ENCODE assay signal across 8 mouse cellular contexts in genomic region chr17:24454756-24455522, GRCm38 (mm10). TPM values are rescaled to one million over a fixed set of nuclear protein-coding genes. Genes with fewer than 3 reads are reported as not detected.
DNase-seq lines count a peak whose midpoint lies in the region; ATAC-seq and TF ChIP-seq lines count a peak whose summit lies in the region.

No protein-coding gene starts in this region.

- peak overlapping the region; percentile 83 for H3K9ac ChIP-seq in lung, postnatal 0 days (replicated peaks; ENCODE audit: low read depth)

- H3K4me2 ChIP-seq in lung, postnatal 0 days (replicated peaks; ENCODE audit: low read depth, low read length) = peak overlapping the region; percentile 64

- peak overlapping the region; percentile 95 for H3K27ac ChIP-seq in hindbrain, embryonic 10.5 days
- peak overlapping the region; percentile 96 for H3K27ac ChIP-seq in lung, postnatal 0 days (ENCODE audit: low read length)

- H3K4me3 ChIP-seq in hindbrain, embryonic 10.5 days = peak overlapping the region; percentile 92
- peak overlapping the region; percentile 83 for H3K4me3 ChIP-seq in lung, postnatal 0 days (ENCODE audit: low read depth, low read length)

- peaks cover 19% of the 10 kb centered on the region for H3K4me1 ChIP-seq in hindbrain, embryonic 10.5 days (replicated peaks)
- no peaks in the 10 kb centered on the region for H3K4me1 ChIP-seq in lung, postnatal 0 days (ENCODE audit: insufficient read depth, low read depth, low read length)

- H3K27me3 ChIP-seq in hindbrain, embryonic 10.5 days (ENCODE audit: insufficient read depth, poor library complexity, severe bottlenecking) = no peaks in the 10 kb centered on the region
- no peaks in the 10 kb centered on the region for H3K27me3 ChIP-seq in lung, postnatal 0 days (replicated peaks; ENCODE audit: insufficient read depth, low read length)

- peak; percentile 97 for DNase-seq in MEL-GATA-1-ER (ENCODE audit: extremely low read depth, low read depth)
- DNase-seq in cerebellum, adult 8-10 months = peak; percentile 98
- DNase-seq in forelimb bud, embryonic 11.5 days (ENCODE audit: low read depth, low spot score) = peak; percentile 99
- peak; percentile 100 for DNase-seq in hindbrain, embryonic 10.5 days (ENCODE audit: low spot score)
- peak; percentile 99 for DNase-seq in layer of hippocampus, adult 9-11 months
- DNase-seq in lung, postnatal 0 days (ENCODE audit: low spot score) = peak; percentile 100
- DNase-seq in ovary, postnatal 14 days (ENCODE audit: low spot score) = peak; percentile 99
- DNase-seq in thymus, postnatal 14 days = peak; percentile 99

- TF ChIP-seq EP300 in lung, postnatal 0 days (IDR thresholded peaks at IDR 0.05) = no peak

- ATAC-seq in lung, postnatal 0 days = peak; percentile 93

- H3K36me3 ChIP-seq in hindbrain, embryonic 10.5 days = peaks cover 19% of the 10 kb centered on the region
- no peaks in the 10 kb centered on the region for H3K36me3 ChIP-seq in lung, postnatal 0 days (ENCODE audit: insufficient read depth, low read length)

- under 1% methylated on average over 67 of the region's 67 CpGs for WGBS in hindbrain, embryonic 10.5 days
- WGBS in lung, postnatal 0 days = 3% methylated on average over 64 of the region's 67 CpGs

- peak; percentile 43 for TF ChIP-seq CTCF in lung, postnatal 0 days (IDR thresholded peaks at IDR 0.05)

- H3K9me3 ChIP-seq in hindbrain, embryonic 10.5 days = no peaks in the 10 kb centered on the region
- H3K9me3 ChIP-seq in lung, postnatal 0 days (ENCODE audit: low read length) = no peaks in the 10 kb centered on the region

RNA-seq across cellular contexts. Expression of gene Dnase1l2, which starts 12.0 kb away (rescaled TPM):
- polyA plus RNA-seq in hindbrain, embryonic 10.5 days (2016; fragmentation: Nextera tagmentation; extraction: Ambion mirVana) = 3.0 and 4.3 TPM in 2 replicates
- 1.1 and 1.4 TPM in 2 replicates for polyA plus RNA-seq in lung, postnatal 0 days (2015; fragmentation: Nextera tagmentation; extraction: Ambion mirVana)

RNA-seq across cellular contexts. Expression of gene E4f1, which starts 15.2 kb away (rescaled TPM):
- 37.8 and 40.1 TPM in 2 replicates for polyA plus RNA-seq in hindbrain, embryonic 10.5 days (2016; fragmentation: Nextera tagmentation; extraction: Ambion mirVana)
- 15.7 and 17.5 TPM in 2 replicates for polyA plus RNA-seq in lung, postnatal 0 days (2015; fragmentation: Nextera tagmentation; extraction: Ambion mirVana)

RNA-seq across cellular contexts. Expression of gene Pgp, which starts 15.3 kb away (rescaled TPM):
- 80.9 and 81.8 TPM in 2 replicates for polyA plus RNA-seq in hindbrain, embryonic 10.5 days (2016; fragmentation: Nextera tagmentation; extraction: Ambion mirVana)
- polyA plus RNA-seq in lung, postnatal 0 days (2015; fragmentation: Nextera tagmentation; extraction: Ambion mirVana) = 40.4 and 42.5 TPM in 2 replicates

RNA-seq across cellular contexts. Expression of gene Bricd5, which starts 18.7 kb away (rescaled TPM):
- 0.61 and 2.5 TPM in 2 replicates for polyA plus RNA-seq in hindbrain, embryonic 10.5 days (2016; fragmentation: Nextera tagmentation; extraction: Ambion mirVana)
- not detected in 2 replicates for polyA plus RNA-seq in lung, postnatal 0 days (2015; fragmentation: Nextera tagmentation; extraction: Ambion mirVana)

RNA-seq across cellular contexts. Expression of gene Mlst8, which starts 23.9 kb away (rescaled TPM):
- polyA plus RNA-seq in hindbrain, embryonic 10.5 days (2016; fragmentation: Nextera tagmentation; extraction: Ambion mirVana) = 35.1 and 36.0 TPM in 2 replicates
- polyA plus RNA-seq in lung, postnatal 0 days (2015; fragmentation: Nextera tagmentation; extraction: Ambion mirVana) = 13.0 and 14.4 TPM in 2 replicates

Comparison
In these comparisons a context has a peak if more than half of its experiments do, and no peak if none do; other contexts are left out.
1. Peak in every context shown above with its lines: DNase-seq, ATAC-seq, H3K4me3 ChIP-seq and H3K27ac ChIP-seq.